Mouse (Mus musculus): ENCODE measurements around the gene Gabrq.

- TF ChIP-seq CTCF (IDR thresholded peaks at IDR 0.05; ENCODE audit: extremely low read depth, insufficient read depth, insufficient read length, insufficient replicate concordance) (no peak), POLR2A (IDR thresholded peaks at IDR 0.05; ENCODE audit: low read depth, low read length) (no peak)
Observed at GRCm38 (mm10) chrX:72823310-72823709, 1.7 kb upstream of the Gabrq start.

Measured in spleen, adult 2 months (tissue).